Mouse (Mus musculus): ENCODE measurements around the gene Tbx19. TPM values are rescaled to one million over a fixed set of nuclear protein-coding genes. Genes with fewer than 3 reads are reported as not detected.

Gene Tbx19
- polyA plus RNA-seq, 1 experiment from 2014 or later = not detected

DNA sequence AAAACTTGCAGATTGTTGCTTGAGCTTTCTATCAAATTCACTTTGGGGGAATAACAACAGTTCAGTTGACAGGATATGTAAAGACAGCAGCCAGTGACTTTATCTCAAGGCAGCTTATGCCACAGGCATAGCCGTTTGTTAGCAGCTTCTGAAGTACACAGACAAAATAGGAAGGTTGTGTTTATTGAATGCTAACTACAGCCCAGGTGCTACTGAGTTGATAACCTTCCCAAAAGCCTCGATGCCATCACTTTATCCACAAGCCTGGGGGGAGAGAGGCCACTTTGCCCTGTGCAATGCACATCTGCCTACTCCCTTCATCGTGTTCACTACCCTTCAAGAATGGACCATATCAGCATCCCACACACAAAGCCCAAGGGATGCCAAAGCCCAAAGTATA, 20.3 kb downstream of the Tbx19 start:
- H3K4me2 ChIP-seq = no peak overlapping the region
- no peak for ATAC-seq (ENCODE audit: insufficient number of reproducible peaks, low FRiP score)
- no peaks in the 10 kb centered on the region for H3K36me3 ChIP-seq
- whole genome bisulfite sequencing = 42% methylated on average over 3 of the region's 3 CpGs
- H3K27ac ChIP-seq (ENCODE audit: poor library complexity, severe bottlenecking) = no peak overlapping the region
- H3K4me3 ChIP-seq = no peak overlapping the region
- H3K9ac ChIP-seq = no peak overlapping the region
- no peaks in the 10 kb centered on the region for H3K27me3 ChIP-seq (replicated peaks)
- H3K9me3 ChIP-seq (replicated peaks) = peaks cover 10% of the 10 kb centered on the region; the same call in 1 of the 2 replicates
- 0 out of 2 replicates have a peak, but pooled peaks cover 7% of the 10 kb centered on the region for H3K4me1 ChIP-seq (replicated peaks)

GRCm38 (mm10) chr1:165133858-165134257, 26.7 kb downstream of the Tbx19 start:
- H3K36me3 ChIP-seq = no peaks in the 10 kb centered on the region
- 74% methylated on average over 2 of the region's 2 CpGs for WGBS

DNA sequence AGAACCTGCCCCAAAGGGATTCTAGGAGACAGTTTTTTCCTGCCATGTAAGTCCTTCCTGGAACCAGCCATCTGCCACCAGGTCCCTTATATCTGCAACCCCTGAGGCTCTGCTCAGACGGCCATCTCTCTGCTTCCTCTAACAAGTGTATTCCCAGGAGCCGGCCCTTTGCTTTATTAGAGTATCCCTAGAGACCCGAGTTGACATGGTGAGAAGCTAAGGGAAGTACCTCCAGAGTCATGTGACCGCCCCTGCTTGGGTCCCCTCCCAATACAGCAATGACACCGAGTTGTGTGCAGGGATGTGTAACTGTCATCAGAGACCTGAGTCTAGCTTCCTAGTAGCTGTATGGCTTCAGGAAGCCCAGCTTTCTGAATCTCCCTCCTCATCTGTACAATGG, 27.3 kb downstream of the Tbx19 start:
- Histone ChIP-seq H3K27me3 (replicated peaks) (no peaks in the 10 kb centered on the region), H3K4me3 (no peak overlapping the region), H3K4me1 (replicated peaks) (no peaks in the 10 kb centered on the region), H3K9ac (no peak overlapping the region), H3K27ac (ENCODE audit: poor library complexity, severe bottlenecking) (no peak overlapping the region), H3K9me3 (replicated peaks) (0 out of 2 replicates have a peak, but pooled peaks cover 3% of the 10 kb centered on the region), H3K4me2 (no peak overlapping the region), H3K36me3 (no peaks in the 10 kb centered on the region)
- 60% methylated on average over 5 of the region's 5 CpGs for WGBS
- ATAC-seq (ENCODE audit: insufficient number of reproducible peaks, low FRiP score) = no peak

More at GRCm38 (mm10) chr1:165133858-165134257, 26.7 kb downstream of the Tbx19 start:
- no peaks in the 10 kb centered on the region for H3K27me3 ChIP-seq (replicated peaks)
- H3K4me2 ChIP-seq = no peak overlapping the region
- H3K9ac ChIP-seq = no peak overlapping the region
- no peak for ATAC-seq (ENCODE audit: insufficient number of reproducible peaks, low FRiP score)
- no peak overlapping the region for H3K4me3 ChIP-seq
- no peaks in the 10 kb centered on the region for H3K4me1 ChIP-seq (replicated peaks)
- 0 out of 2 replicates have a peak, but pooled peaks cover 3% of the 10 kb centered on the region for H3K9me3 ChIP-seq (replicated peaks)
- H3K27ac ChIP-seq (ENCODE audit: poor library complexity, severe bottlenecking) = no peak overlapping the region

DNA sequence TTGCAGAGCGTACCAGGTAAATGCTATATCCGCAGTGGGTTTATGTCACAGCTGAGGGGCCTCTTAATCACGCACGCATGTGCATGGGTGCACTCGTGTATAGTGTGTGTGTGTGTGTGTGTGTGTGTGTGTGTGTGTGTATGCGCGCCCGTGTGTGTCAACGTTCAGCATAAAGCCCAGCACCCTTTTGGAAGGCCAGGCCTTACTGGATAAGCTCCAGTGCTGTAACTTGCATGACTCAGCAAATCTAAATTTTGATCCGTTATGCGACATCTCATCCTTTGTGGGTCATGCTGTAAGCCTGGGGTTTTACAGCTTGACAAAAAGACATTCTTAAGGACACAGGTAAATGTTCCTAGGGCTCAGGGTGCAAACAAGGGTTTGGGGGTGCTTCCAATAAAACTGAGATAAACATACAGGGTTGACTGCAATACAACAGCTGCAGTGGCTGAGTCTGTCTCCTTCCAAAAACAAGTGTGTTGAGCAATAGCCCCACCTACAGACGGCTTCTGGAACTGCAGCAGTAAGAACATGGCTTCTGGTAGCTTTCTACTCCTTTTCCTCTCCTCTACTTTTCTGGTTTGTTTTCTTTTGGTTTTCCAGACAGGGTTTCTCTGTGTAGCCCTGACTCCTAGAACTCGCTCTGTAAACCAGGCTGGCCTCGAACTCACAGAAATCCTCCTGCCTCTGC, 28.2 kb downstream of the Tbx19 start:
- Histone ChIP-seq H3K4me1 (replicated peaks) (no peaks in the 10 kb centered on the region), H3K36me3 (no peaks in the 10 kb centered on the region)
- 70% methylated on average over 14 of the region's 14 CpGs for WGBS

GRCm38 (mm10) chr1:165129573-165129972, 31.0 kb downstream of the Tbx19 start:
- Histone ChIP-seq H3K27ac (ENCODE audit: poor library complexity, severe bottlenecking) (no peak overlapping the region), H3K4me2 (no peak overlapping the region), H3K9ac (no peak overlapping the region), H3K27me3 (replicated peaks) (no peaks in the 10 kb centered on the region), H3K9me3 (replicated peaks) (no peaks in the 10 kb centered on the region; the same call in 1 of the 2 replicates), H3K4me3 (no peak overlapping the region), H3K36me3 (no peaks in the 10 kb centered on the region), H3K4me1 (replicated peaks) (no peaks in the 10 kb centered on the region)
- WGBS = 72% methylated on average over 5 of the region's 5 CpGs
- no peak for ATAC-seq (ENCODE audit: insufficient number of reproducible peaks, low FRiP score)

More for the DNA sequence above, 28.2 kb downstream of the Tbx19 start:
- H3K27ac ChIP-seq (ENCODE audit: poor library complexity, severe bottlenecking) = no peak overlapping the region
- H3K4me2 ChIP-seq = no peak overlapping the region
- no peak overlapping the region for H3K4me3 ChIP-seq
- H3K9me3 ChIP-seq (replicated peaks) = no peaks in the 10 kb centered on the region
- no peaks in the 10 kb centered on the region for H3K27me3 ChIP-seq (replicated peaks)
- ATAC-seq (ENCODE audit: insufficient number of reproducible peaks, low FRiP score) = no peak
- no peak overlapping the region for H3K9ac ChIP-seq

DNA sequence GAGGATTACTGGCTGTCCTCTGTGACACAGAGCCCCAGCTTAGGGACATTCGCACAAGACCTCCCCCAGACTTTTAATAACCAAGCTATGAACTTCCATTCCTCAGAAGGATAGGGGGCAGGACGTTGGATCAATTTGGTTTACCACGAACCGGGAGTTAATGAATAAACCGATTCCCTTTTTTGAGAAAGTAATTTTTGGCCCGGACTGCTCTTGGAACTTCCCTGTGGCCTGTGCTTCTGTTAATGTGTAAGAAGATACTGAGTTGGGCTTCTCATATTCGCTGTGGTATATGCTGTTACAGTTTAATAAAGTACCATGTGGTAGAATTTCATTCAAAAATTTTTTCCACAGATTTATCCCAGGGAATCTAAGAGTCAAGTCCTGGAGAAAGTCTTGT, 39.5 kb downstream of the Tbx19 start:
- ATAC-seq (ENCODE audit: insufficient number of reproducible peaks, low FRiP score) = no peak
- no peak overlapping the region for H3K4me2 ChIP-seq
- peaks cover 18% of the 10 kb centered on the region for H3K4me1 ChIP-seq (replicated peaks)
- H3K27me3 ChIP-seq (replicated peaks) = no peaks in the 10 kb centered on the region
- no peak overlapping the region for H3K27ac ChIP-seq (ENCODE audit: poor library complexity, severe bottlenecking)
- no peak overlapping the region for H3K9ac ChIP-seq
- no peaks in the 10 kb centered on the region; the same call in 1 of the 2 replicates for H3K9me3 ChIP-seq (replicated peaks)
- no peaks in the 10 kb centered on the region for H3K36me3 ChIP-seq
- H3K4me3 ChIP-seq = no peak overlapping the region
- WGBS = 86% methylated on average over 7 of the region's 7 CpGs

- no peak overlapping the region for H3K9ac ChIP-seq
- H3K36me3 ChIP-seq = no peaks in the 10 kb centered on the region
- peaks cover 25% of the 10 kb centered on the region for H3K4me1 ChIP-seq (replicated peaks)
- peak; percentile 52; the same call in 1 of the 2 replicates for ATAC-seq (ENCODE audit: insufficient number of reproducible peaks, low FRiP score)
- H3K4me3 ChIP-seq = no peak overlapping the region
- H3K27me3 ChIP-seq (replicated peaks) = no peaks in the 10 kb centered on the region
- no peak overlapping the region for H3K27ac ChIP-seq (ENCODE audit: poor library complexity, severe bottlenecking)
- H3K4me2 ChIP-seq = no peak overlapping the region
- H3K9me3 ChIP-seq (replicated peaks) = no peaks in the 10 kb centered on the region; the same call in 1 of the 2 replicates
- WGBS = 18% methylated on average over 21 of the region's 21 CpGs
Observed at GRCm38 (mm10) chr1:165120349-165120898, 40.1 kb downstream of the Tbx19 start.

- no peak overlapping the region for H3K4me3 ChIP-seq
Observed at GRCm38 (mm10) chr1:165119760-165120159, 40.8 kb downstream of the Tbx19 start.

GRCm38 (mm10) chr1:165119011-165119726, 41.4 kb downstream of the Tbx19 start:
- no peak for ATAC-seq (ENCODE audit: insufficient number of reproducible peaks, low FRiP score)
- H3K27ac ChIP-seq (ENCODE audit: poor library complexity, severe bottlenecking) = peak overlapping the region; percentile 58
- no peaks in the 10 kb centered on the region for H3K36me3 ChIP-seq
- H3K27me3 ChIP-seq (replicated peaks) = no peaks in the 10 kb centered on the region
- no peaks in the 10 kb centered on the region for H3K9me3 ChIP-seq (replicated peaks)
- WGBS = 65% methylated on average over 15 of the region's 15 CpGs
- H3K4me2 ChIP-seq = peak overlapping the region; percentile 34
- H3K4me1 ChIP-seq (replicated peaks) = peaks cover 34% of the 10 kb centered on the region
- no peak overlapping the region for H3K9ac ChIP-seq
- no peak overlapping the region for H3K4me3 ChIP-seq

More at GRCm38 (mm10) chr1:165119760-165120159, 40.8 kb downstream of the Tbx19 start:
- Histone ChIP-seq H3K4me2 (peak overlapping the region; percentile 34), H3K4me1 (replicated peaks) (peaks cover 29% of the 10 kb centered on the region), H3K27me3 (replicated peaks) (no peaks in the 10 kb centered on the region), H3K27ac (ENCODE audit: poor library complexity, severe bottlenecking) (peak overlapping the region; percentile 58), H3K36me3 (no peaks in the 10 kb centered on the region), H3K9me3 (replicated peaks) (no peaks in the 10 kb centered on the region; the same call in 1 of the 2 replicates), H3K9ac (no peak overlapping the region)
- ATAC-seq (ENCODE audit: insufficient number of reproducible peaks, low FRiP score) = no peak
- WGBS = 11% methylated on average over 9 of the region's 9 CpGs

GRCm38 (mm10) chr1:165114460-165115175, 46.0 kb downstream of the Tbx19 start:
- peak overlapping the region; percentile 54 for H3K4me2 ChIP-seq
- 4% methylated on average over 17 of the region's 17 CpGs for WGBS

More at GRCm38 (mm10) chr1:165114460-165115175, 46.0 kb downstream of the Tbx19 start:
- peak; percentile 86 for ATAC-seq (ENCODE audit: insufficient number of reproducible peaks, low FRiP score)
- H3K4me1 ChIP-seq (replicated peaks) = peaks cover 50% of the 10 kb centered on the region
- no peaks in the 10 kb centered on the region for H3K36me3 ChIP-seq
- no peaks in the 10 kb centered on the region for H3K9me3 ChIP-seq (replicated peaks)
- H3K4me3 ChIP-seq = peak overlapping the region; percentile 1; the same call in 1 of the 2 replicates
- H3K9ac ChIP-seq = no peak overlapping the region
- H3K27ac ChIP-seq (ENCODE audit: poor library complexity, severe bottlenecking) = peak overlapping the region; percentile 97
- H3K27me3 ChIP-seq (replicated peaks) = no peaks in the 10 kb centered on the region
